Comparison of ENCODE assay signal across 15 mouse cellular contexts in genomic region chr9:14433252-14433939, GRCm38 (mm10). TPM values are rescaled to one million over a fixed set of nuclear protein-coding genes. Genes with fewer than 3 reads are reported as not detected.
DNase-seq lines count a peak whose midpoint lies in the region; ATAC-seq and TF ChIP-seq lines count a peak whose summit lies in the region.
"Had no signal": no experiment of that assay in that cellular context is flagged by ENCODE, and none has a peak within 500 bp of the region (broad histone marks: within the 10 kb centered on the region; RNA-seq: fewer than 3 reads in every experiment).

No protein-coding gene starts in this region.

- intact Hi-C loops in heart, adult 2 months (cut with DNase I) = no loop called here
- intact Hi-C loops in left cerebral cortex, postnatal 14 days (cut with DNase I) = no loop called here

- no peak for TF ChIP-seq CTCF in heart, adult 2 months (IDR thresholded peaks at IDR 0.05)
- TF ChIP-seq CTCF in intestine, postnatal 0 days (IDR thresholded peaks at IDR 0.05; ENCODE audit: low read depth) = no peak

- peak; percentile 92 for ATAC-seq in intestine, postnatal 0 days
- ATAC-seq: forebrain, embryonic 13.5 days had no signal

- no peak for TF ChIP-seq POLR2A in heart, adult 2 months (IDR thresholded peaks at IDR 0.05; ENCODE audit: insufficient read depth, low read depth, low read length)

- no peak overlapping the region for H3K27ac ChIP-seq in heart, adult 2 months
- no peak overlapping the region for H3K27ac ChIP-seq in intestine, postnatal 0 days (ENCODE audit: low read depth, low read length)
- no peak overlapping the region for H3K27ac ChIP-seq in limb, embryonic 10.5 days
- H3K27ac ChIP-seq: embryonic facial prominence, embryonic 13.5 days; forebrain, embryonic 13.5 days; hindbrain, embryonic 15.5 days; limb, embryonic 13.5 days had no signal

- no peaks in the 10 kb centered on the region for H3K36me3 ChIP-seq in heart, adult 2 months (ENCODE audit: control insufficient read depth, insufficient read depth, low read length)
- no peaks in the 10 kb centered on the region for H3K36me3 ChIP-seq in intestine, postnatal 0 days (ENCODE audit: control insufficient read depth, insufficient read depth)
- no peaks in the 10 kb centered on the region for H3K36me3 ChIP-seq in limb, embryonic 10.5 days
- H3K36me3 ChIP-seq: embryonic facial prominence, embryonic 13.5 days; hindbrain, embryonic 15.5 days; limb, embryonic 13.5 days had no signal

- H3K79me2 ChIP-seq in heart, adult 2 months (replicated peaks; ENCODE audit: control insufficient read depth, insufficient read depth, low read length) = no peaks in the 10 kb centered on the region

- H3K27me3 ChIP-seq in heart, adult 2 months (ENCODE audit: control insufficient read depth, insufficient read depth, low read length) = no peaks in the 10 kb centered on the region
- H3K27me3 ChIP-seq in intestine, postnatal 0 days (replicated peaks; ENCODE audit: control insufficient read depth, insufficient read depth, low read length) = no peaks in the 10 kb centered on the region
- no peaks in the 10 kb centered on the region for H3K27me3 ChIP-seq in limb, embryonic 10.5 days (ENCODE audit: low read depth, poor library complexity, severe bottlenecking)
- H3K27me3 ChIP-seq: embryonic facial prominence, embryonic 13.5 days; forebrain, embryonic 13.5 days; hindbrain, embryonic 15.5 days; limb, embryonic 13.5 days had no signal

- no peak overlapping the region for H3K4me3 ChIP-seq in heart, adult 2 months
- no peak overlapping the region for H3K4me3 ChIP-seq in intestine, postnatal 0 days (ENCODE audit: low read depth, low read length)
- no peak overlapping the region for H3K4me3 ChIP-seq in limb, embryonic 10.5 days
- H3K4me3 ChIP-seq: embryonic facial prominence, embryonic 13.5 days; forebrain, embryonic 13.5 days; hindbrain, embryonic 15.5 days; limb, embryonic 13.5 days had no signal

- H3K4me1 ChIP-seq in heart, adult 2 months (ENCODE audit: control insufficient read depth, insufficient read depth, low read length) = no peaks in the 10 kb centered on the region
- H3K4me1 ChIP-seq in intestine, postnatal 0 days (replicated peaks; ENCODE audit: control insufficient read depth, insufficient read depth, low read length) = no peaks in the 10 kb centered on the region
- peaks cover 3% of the 10 kb centered on the region; the same call in 1 of the 2 replicates for H3K4me1 ChIP-seq in limb, embryonic 10.5 days
- H3K4me1 ChIP-seq: embryonic facial prominence, embryonic 13.5 days; forebrain, embryonic 13.5 days; hindbrain, embryonic 15.5 days; limb, embryonic 13.5 days had no signal

- DNase-seq in heart, adult 11 months = peak; percentile 84
- no peak for DNase-seq in heart, adult 2 months
- DNase-seq in embryo, embryonic 10 days (ENCODE audit: low spot score) = peak; percentile 39
- peak; percentile 39 for DNase-seq in limb, embryonic 10.5 days (ENCODE audit: low spot score)
- no peak for DNase-seq in adrenal gland, postnatal 25 days
- no peak for DNase-seq in spleen, postnatal 36 days (ENCODE audit: low spot score in 2 of 2)
- DNase-seq in left cerebral cortex, postnatal 14 days (ENCODE audit: low spot score in 2 of 2) = no peak
- DNase-seq: cerebellum, adult 18-20 months; gastrocnemius, postnatal 10 days had no signal

- WGBS in heart, adult 2 months = 55% methylated on average over 11 of the region's 11 CpGs
- 41% methylated on average over 11 of the region's 11 CpGs for WGBS in intestine, postnatal 0 days
- 48% methylated on average over 11 of the region's 11 CpGs for WGBS in limb, embryonic 10.5 days

- H3K4me2 ChIP-seq in intestine, postnatal 0 days (replicated peaks; ENCODE audit: low read depth) = no peak overlapping the region
- H3K4me2 ChIP-seq: embryonic facial prominence, embryonic 13.5 days; forebrain, embryonic 13.5 days; hindbrain, embryonic 15.5 days; limb, embryonic 13.5 days; midbrain, embryonic 11.5 days had no signal

- no peaks in the 10 kb centered on the region for H3K9me3 ChIP-seq in intestine, postnatal 0 days (ENCODE audit: control insufficient read depth)
- no peaks in the 10 kb centered on the region for H3K9me3 ChIP-seq in limb, embryonic 10.5 days (replicated peaks)
- H3K9me3 ChIP-seq: embryonic facial prominence, embryonic 13.5 days; forebrain, embryonic 13.5 days; hindbrain, embryonic 15.5 days; limb, embryonic 13.5 days had no signal

- TF ChIP-seq EP300 in heart, adult 2 months (IDR thresholded peaks at IDR 0.05; ENCODE audit: insufficient read depth, low read depth, low read length) = no peak

- H3K9ac ChIP-seq in heart, adult 2 months (ENCODE audit: low read depth, low read length) = no peak overlapping the region
- H3K9ac ChIP-seq in intestine, postnatal 0 days (ENCODE audit: low read depth, low read length) = no peak overlapping the region
- H3K9ac ChIP-seq: embryonic facial prominence, embryonic 13.5 days; forebrain, embryonic 13.5 days; hindbrain, embryonic 15.5 days; limb, embryonic 13.5 days had no signal

RNA-seq across cellular contexts. Expression of gene Endod1, which starts 52.1 kb away (rescaled TPM):
- total RNA-seq in heart, adult 2 months (2021) = 1 to 10 TPM; 7.9 to 8.0 TPM
- polyA plus RNA-seq in heart, adult 2 months (2012; rRNA removed) = 9.3 and 10.0 TPM in 2 replicates
- polyA plus RNA-seq in intestine, postnatal 0 days (2015; fragmentation: Nextera tagmentation; extraction: Ambion mirVana) = 36.8 and 39.0 TPM in 2 replicates
- 4.0 and 4.8 TPM in 2 replicates for polyA plus RNA-seq in limb, embryonic 10.5 days (2016; fragmentation: Nextera tagmentation; extraction: Ambion mirVana)
- total RNA-seq in adrenal gland, postnatal 25 days (2021) = 13.3 and 14.0 TPM in 2 replicates
- total RNA-seq in left cerebral cortex, postnatal 14 days (2021) = 10 to 100 TPM; 46.4 to 47.2 TPM

Comparison
In these comparisons a context has a peak if more than half of its experiments do, and no peak if none do; other contexts are left out.
1. DNase-seq: peak in heart, adult 11 months (single experiment), embryo, embryonic 10 days (single experiment) and limb, embryonic 10.5 days (single experiment); none in heart, adult 2 months (0 of 2), adrenal gland, postnatal 25 days (single experiment), spleen, postnatal 36 days (0 of 2) and left cerebral cortex, postnatal 14 days (0 of 2).